Mouse (Mus musculus): ENCODE measurements around the gene Lrrfip2. TPM values are rescaled to one million over a fixed set of nuclear protein-coding genes. Genes with fewer than 3 reads are reported as not detected.
A peak's percentile ranks its signal among the peaks of the same experiment; 100 is the strongest.

Lrrfip2 gene
- polyA plus RNA-seq, 1 experiment, result 15.3 TPM

DNA sequence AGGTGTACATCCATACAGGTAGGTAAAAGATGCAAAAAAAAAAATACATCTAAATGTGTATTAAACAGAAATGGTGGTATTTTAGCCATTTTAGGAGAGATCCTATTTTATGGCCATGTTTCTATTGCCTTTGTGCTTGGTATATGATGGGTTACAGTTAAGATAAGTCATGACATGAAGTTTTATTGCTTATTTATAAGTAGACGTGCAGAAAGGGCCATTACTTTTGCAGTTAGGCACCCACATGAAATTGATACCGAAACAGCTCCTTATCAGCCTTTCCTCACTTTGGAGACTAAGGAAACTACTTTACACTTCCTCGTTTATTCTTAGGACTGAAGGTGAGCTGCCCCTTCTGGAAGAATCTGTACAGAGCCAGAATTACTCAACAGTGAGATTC, 9.5 kb upstream of the Lrrfip2 start:
- Histone ChIP-seq H3K4me1 (ENCODE audit: control insufficient read depth, insufficient read depth, insufficient read length, low read length) (peaks cover 15% of the 10 kb centered on the region; the same call in 1 of the 2 replicates), H3K36me3 (ENCODE audit: control insufficient read depth, insufficient read depth, low read length) (no peaks in the 10 kb centered on the region), H3K27me3 (ENCODE audit: control insufficient read depth, insufficient read depth, low read length) (no peaks in the 10 kb centered on the region), H3K4me3 (ENCODE audit: low read depth, low read length) (no peak overlapping the region), H3K27ac (ENCODE audit: insufficient read depth, low read depth, low read length) (no peak overlapping the region)
- WGBS, result 16% methylated on average over 3 of the region's 3 CpGs
- TF ChIP-seq CTCF (IDR thresholded peaks at IDR 0.05; ENCODE audit: extremely low read depth, insufficient read length, insufficient replicate concordance, low read depth, low read length) (no peak), POLR2A (IDR thresholded peaks at IDR 0.05; ENCODE audit: low read depth, low read length) (no peak)

DNA sequence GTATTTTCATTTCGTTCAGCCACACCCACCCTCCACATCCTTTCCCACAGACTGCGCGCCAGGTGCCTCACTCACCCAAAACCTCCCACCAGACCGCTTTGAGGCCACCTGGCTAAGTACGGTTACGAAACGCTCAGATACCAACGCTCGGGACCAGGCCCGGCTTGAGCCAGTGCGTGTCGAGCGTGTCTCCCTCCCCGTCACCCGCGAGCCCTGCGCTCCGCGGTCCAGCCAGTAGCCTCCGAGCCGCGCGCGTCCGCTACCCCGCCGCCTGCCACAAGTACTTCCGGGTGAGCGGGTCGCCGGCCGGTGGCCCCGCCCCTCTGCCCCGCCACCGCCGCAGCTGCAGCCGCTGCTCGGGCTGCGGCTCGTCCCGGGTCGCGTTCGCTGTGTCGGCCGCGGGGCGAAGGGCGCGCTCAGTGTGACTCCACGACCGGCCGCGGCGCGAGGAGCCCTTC, 431 bp downstream of the Lrrfip2 start:
- H3K27ac ChIP-seq (ENCODE audit: insufficient read depth, low read depth, low read length), result peak overlapping the region; percentile 89
- peaks cover 12% of the 10 kb centered on the region for H3K4me1 ChIP-seq (ENCODE audit: control insufficient read depth, insufficient read depth, insufficient read length, low read length)
- no peaks in the 10 kb centered on the region for H3K36me3 ChIP-seq (ENCODE audit: control insufficient read depth, insufficient read depth, low read length)
- under 1% methylated on average over 56 of the region's 56 CpGs for WGBS
- TF ChIP-seq POLR2A (IDR thresholded peaks at IDR 0.05; ENCODE audit: low read depth, low read length), result peak; percentile 71; the same call in 1 of the 2 replicates
- no peak for TF ChIP-seq CTCF (IDR thresholded peaks at IDR 0.05; ENCODE audit: extremely low read depth, insufficient read length, insufficient replicate concordance, low read depth, low read length)
- H3K27me3 ChIP-seq (ENCODE audit: control insufficient read depth, insufficient read depth, low read length), result no peaks in the 10 kb centered on the region
- H3K4me3 ChIP-seq (ENCODE audit: low read depth, low read length), result peak overlapping the region; percentile 84

DNA sequence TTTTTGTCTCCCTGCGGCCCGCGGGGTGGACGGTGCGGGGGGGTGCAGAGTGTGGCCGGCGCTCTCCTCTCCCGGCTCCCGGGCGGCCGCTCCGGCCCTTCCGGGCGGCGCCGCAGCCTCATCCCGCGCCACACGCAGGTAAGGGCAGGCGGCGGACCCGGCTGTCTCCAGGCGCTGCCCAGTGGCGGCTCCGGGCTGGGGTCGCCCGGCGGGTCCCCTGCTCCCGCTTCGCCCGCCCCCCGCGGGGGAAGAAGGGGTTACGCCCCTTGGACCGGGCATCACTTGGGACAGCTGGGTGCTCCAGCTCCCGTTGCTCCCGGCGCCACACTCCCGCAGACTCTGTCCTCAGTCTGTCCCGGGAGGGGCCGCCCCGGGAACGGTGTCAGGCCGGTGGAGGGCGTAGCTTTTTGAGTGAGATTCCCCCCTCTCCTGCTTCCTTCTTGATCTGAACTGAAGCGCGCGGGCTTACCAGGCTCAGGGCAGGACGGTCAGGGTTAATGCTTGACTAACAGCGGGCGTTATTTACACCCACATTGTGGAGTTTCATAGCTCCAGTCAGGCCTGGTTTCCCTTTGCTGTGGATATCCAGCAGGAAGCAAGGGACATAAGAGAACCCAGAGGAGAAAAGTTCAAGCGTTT, 979 bp downstream of the Lrrfip2 start:
- Histone ChIP-seq H3K27ac (ENCODE audit: insufficient read depth, low read depth, low read length) (peak overlapping the region; percentile 89), H3K27me3 (ENCODE audit: control insufficient read depth, insufficient read depth, low read length) (no peaks in the 10 kb centered on the region), H3K4me3 (ENCODE audit: low read depth, low read length) (peak overlapping the region; percentile 84), H3K4me1 (ENCODE audit: control insufficient read depth, insufficient read depth, insufficient read length, low read length) (peaks cover 13% of the 10 kb centered on the region), H3K36me3 (ENCODE audit: control insufficient read depth, insufficient read depth, low read length) (no peaks in the 10 kb centered on the region)
- under 1% methylated on average over 52 of the region's 52 CpGs for WGBS
- TF ChIP-seq POLR2A (IDR thresholded peaks at IDR 0.05; ENCODE audit: low read depth, low read length) (no peak), CTCF (IDR thresholded peaks at IDR 0.05; ENCODE audit: extremely low read depth, insufficient read length, insufficient replicate concordance, low read depth, low read length) (no peak)

DNA sequence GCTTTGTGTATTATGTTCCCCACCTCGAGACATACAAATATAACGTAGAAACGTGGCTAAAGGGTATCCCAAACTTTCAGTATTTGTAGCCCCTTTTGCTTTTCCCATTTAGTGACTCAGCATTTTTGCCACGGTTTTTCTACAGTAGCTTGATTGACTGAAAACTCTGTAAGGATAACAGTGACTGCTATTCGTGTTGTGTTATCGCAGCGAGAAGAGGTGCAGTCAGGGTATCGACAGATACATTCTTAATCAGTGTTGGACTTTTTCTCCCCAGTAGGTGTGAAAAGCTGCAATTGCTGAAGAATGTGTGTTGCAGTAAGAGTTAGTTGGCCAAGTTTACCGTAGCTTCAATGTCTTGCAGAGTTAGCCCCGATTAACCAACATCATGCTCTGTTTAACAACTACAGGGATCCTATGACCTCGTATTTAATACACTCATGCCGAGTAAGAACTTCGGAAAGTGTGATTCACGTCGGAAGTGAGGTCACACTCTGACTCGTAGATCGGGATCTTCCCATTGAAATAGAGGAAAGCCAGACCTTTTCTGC, 1.6 kb downstream of the Lrrfip2 start:
- H3K36me3 ChIP-seq (ENCODE audit: control insufficient read depth, insufficient read depth, low read length), result no peaks in the 10 kb centered on the region
- H3K27me3 ChIP-seq (ENCODE audit: control insufficient read depth, insufficient read depth, low read length), result no peaks in the 10 kb centered on the region
- no peak for TF ChIP-seq CTCF (IDR thresholded peaks at IDR 0.05; ENCODE audit: extremely low read depth, insufficient read length, insufficient replicate concordance, low read depth, low read length)
- TF ChIP-seq POLR2A (IDR thresholded peaks at IDR 0.05; ENCODE audit: low read depth, low read length), result no peak
- H3K27ac ChIP-seq (ENCODE audit: insufficient read depth, low read depth, low read length), result peak overlapping the region; percentile 89
- H3K4me1 ChIP-seq (ENCODE audit: control insufficient read depth, insufficient read depth, insufficient read length, low read length), result peaks cover 16% of the 10 kb centered on the region
- H3K4me3 ChIP-seq (ENCODE audit: low read depth, low read length), result peak overlapping the region; percentile 84; the same call in 1 of the 2 replicates
- WGBS, result 1% methylated on average over 17 of the region's 17 CpGs

DNA sequence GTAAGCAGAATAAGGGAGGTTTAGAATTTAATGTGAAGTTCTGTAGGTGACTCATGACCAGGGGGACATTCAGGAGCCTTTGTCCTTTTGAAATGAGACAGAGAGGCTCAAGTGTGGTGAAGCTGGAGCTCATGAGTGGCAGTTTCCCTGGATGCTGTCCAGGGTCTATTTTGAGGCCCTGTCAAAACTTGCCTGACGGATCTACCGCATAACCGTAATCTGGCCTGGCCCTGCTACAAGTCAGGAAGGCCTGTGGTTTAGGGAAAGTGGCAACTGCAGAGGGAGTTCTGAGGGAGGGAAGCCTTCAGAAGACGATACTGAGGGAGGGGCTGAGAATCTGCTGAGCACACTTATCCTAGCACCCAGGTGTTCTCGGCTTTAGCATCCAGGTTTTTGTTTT, 5.1 kb downstream of the Lrrfip2 start:
- Histone ChIP-seq H3K27ac (ENCODE audit: insufficient read depth, low read depth, low read length) (peak overlapping the region; percentile 85), H3K4me1 (ENCODE audit: control insufficient read depth, insufficient read depth, insufficient read length, low read length) (peaks cover 16% of the 10 kb centered on the region), H3K4me3 (ENCODE audit: low read depth, low read length) (no peak overlapping the region), H3K36me3 (ENCODE audit: control insufficient read depth, insufficient read depth, low read length) (no peaks in the 10 kb centered on the region; the same call in 1 of the 2 replicates), H3K27me3 (ENCODE audit: control insufficient read depth, insufficient read depth, low read length) (no peaks in the 10 kb centered on the region)
- 23% methylated on average over 5 of the region's 5 CpGs for WGBS
- TF ChIP-seq CTCF (IDR thresholded peaks at IDR 0.05; ENCODE audit: extremely low read depth, insufficient read length, insufficient replicate concordance, low read depth, low read length) (no peak), POLR2A (IDR thresholded peaks at IDR 0.05; ENCODE audit: low read depth, low read length) (no peak)

DNA sequence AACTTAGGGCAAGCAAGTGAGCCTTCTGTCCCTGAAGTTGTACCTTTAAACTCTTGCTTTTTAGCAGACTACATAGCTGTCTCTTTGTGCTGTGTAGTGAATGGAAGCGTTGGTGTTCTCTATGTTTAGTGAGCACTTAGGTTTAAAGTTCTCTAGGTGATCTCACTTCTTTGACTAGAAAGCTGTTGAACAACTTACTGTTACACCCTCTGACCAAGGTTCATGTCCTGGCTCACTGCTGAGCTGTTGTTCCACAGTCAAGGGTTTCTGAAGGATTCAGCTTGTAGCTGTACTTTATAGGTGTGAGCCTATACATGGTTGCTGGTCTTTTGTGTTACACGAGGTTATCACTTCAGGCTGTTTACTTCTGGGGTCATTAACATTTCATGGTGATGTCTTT, 5.9 kb downstream of the Lrrfip2 start:
- WGBS, result 27% methylated on average over 2 of the region's 2 CpGs

DNA sequence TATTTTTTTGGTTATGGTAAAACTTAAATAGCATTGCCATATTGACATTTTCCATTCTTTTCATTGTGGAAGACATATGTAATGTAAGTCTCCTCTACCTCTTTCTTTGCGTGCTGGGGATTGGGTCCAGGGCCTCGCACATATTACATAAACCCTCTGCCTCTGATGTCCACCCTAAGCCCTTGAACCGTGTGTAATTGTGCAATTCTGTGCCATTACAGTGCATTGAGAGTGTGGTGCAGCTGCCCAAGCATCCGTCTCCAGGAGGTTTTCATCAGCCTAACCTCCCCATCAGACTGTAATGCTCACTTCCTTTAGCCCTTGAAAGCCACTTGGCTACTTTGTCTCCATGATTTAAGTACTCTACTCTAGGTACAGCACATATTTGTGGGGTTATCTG, 7.0 kb downstream of the Lrrfip2 start:
- Histone ChIP-seq H3K27me3 (ENCODE audit: control insufficient read depth, insufficient read depth, low read length) (no peaks in the 10 kb centered on the region), H3K27ac (ENCODE audit: insufficient read depth, low read depth, low read length) (no peak overlapping the region), H3K4me3 (ENCODE audit: low read depth, low read length) (no peak overlapping the region), H3K4me1 (ENCODE audit: control insufficient read depth, insufficient read depth, insufficient read length, low read length) (peaks cover 16% of the 10 kb centered on the region), H3K36me3 (ENCODE audit: control insufficient read depth, insufficient read depth, low read length) (no peaks in the 10 kb centered on the region; the same call in 1 of the 2 replicates)
- no peak for TF ChIP-seq POLR2A (IDR thresholded peaks at IDR 0.05; ENCODE audit: low read depth, low read length)
- TF ChIP-seq CTCF (IDR thresholded peaks at IDR 0.05; ENCODE audit: extremely low read depth, insufficient read length, insufficient replicate concordance, low read depth, low read length), result no peak
- 71% methylated on average over 4 of the region's 4 CpGs for WGBS

More for the DNA sequence above, 5.9 kb downstream of the Lrrfip2 start:
- TF ChIP-seq CTCF (IDR thresholded peaks at IDR 0.05; ENCODE audit: extremely low read depth, insufficient read length, insufficient replicate concordance, low read depth, low read length) (no peak), POLR2A (IDR thresholded peaks at IDR 0.05; ENCODE audit: low read depth, low read length) (no peak)
- H3K27ac ChIP-seq (ENCODE audit: insufficient read depth, low read depth, low read length), result peak overlapping the region; percentile 92
- H3K4me3 ChIP-seq (ENCODE audit: low read depth, low read length), result no peak overlapping the region
- no peaks in the 10 kb centered on the region for H3K27me3 ChIP-seq (ENCODE audit: control insufficient read depth, insufficient read depth, low read length)
- H3K4me1 ChIP-seq (ENCODE audit: control insufficient read depth, insufficient read depth, insufficient read length, low read length), result peaks cover 16% of the 10 kb centered on the region
- no peaks in the 10 kb centered on the region; the same call in 1 of the 2 replicates for H3K36me3 ChIP-seq (ENCODE audit: control insufficient read depth, insufficient read depth, low read length)
